Mouse (Mus musculus) ES-Bruce4 (cell line): ENCODE measurements around the gene Rfwd3.

ENCODE experiments used
- CTCF ChIP-seq: IDR thresholded peaks from one replicate; pipeline ENCODE4 v1.8.1; 2011; ENCODE audit warnings: low read depth, low read length
- POLR2A ChIP-seq: IDR thresholded peaks from one replicate; pipeline ENCODE4 v1.8.1; 2011; ENCODE audit warnings: low read length; ENCODE audit not compliant: insufficient read depth

DNA sequence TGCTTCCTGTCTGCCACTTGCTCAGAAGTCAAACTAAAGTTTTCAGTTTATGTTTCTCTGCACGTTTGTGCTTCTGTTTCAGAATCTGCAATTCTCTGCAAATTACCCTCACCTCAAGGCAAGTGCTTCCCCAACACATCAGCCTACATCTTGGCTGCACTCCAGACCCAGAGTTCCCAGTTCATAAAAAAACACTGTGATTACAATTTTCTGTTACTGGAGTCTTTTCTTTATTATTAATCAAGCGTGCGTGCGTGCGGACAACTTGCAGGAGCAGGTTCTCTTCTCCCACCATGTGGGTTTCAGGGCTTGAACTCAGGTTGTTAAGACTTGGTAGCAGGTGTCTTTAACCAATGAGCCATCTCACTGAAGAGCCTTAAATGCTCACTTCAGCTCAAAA, 75.9 kb downstream of the Rfwd3 start:
- no peak for TF ChIP-seq POLR2A
- no peak for TF ChIP-seq CTCF
